Mouse (Mus musculus) midbrain, embryonic 16.5 days (tissue): ENCODE data around the gene Fmnl3. TPM values are rescaled to one million over a fixed set of nuclear protein-coding genes. Genes with fewer than 3 reads are reported as not detected.

ENCODE experiments used
- ATAC-seq: fragments of 200-750 bp; cut with Nextera tagmentation; 2 replicates; pipeline ENCODE4 v1.8.0; 2017; ENCODE audit warnings: moderate TSS enrichment
- H3K27ac ChIP-seq: fragments of 300-500 bp; sonication (generic); 2 replicates; pipeline ENCODE4 v1.5.1; 2014; ENCODE audit warnings: mild to moderate bottlenecking, low read length, mixed read lengths
- H3K27me3 ChIP-seq: fragments of 300-500 bp; sonication (generic); 2 replicates; pipeline ENCODE4 v1.6.1; 2014; ENCODE audit warnings: low read depth, low read length, mixed read lengths; ENCODE audit not compliant: control insufficient read depth, insufficient read depth
- H3K36me3 ChIP-seq: fragments of 300-500 bp; sonication (generic); 2 replicates; pipeline ENCODE4 v1.6.1; 2014; ENCODE audit warnings: mild to moderate bottlenecking, low read length, moderate library complexity, mixed read lengths; ENCODE audit not compliant: control insufficient read depth, insufficient read depth
- H3K4me1 ChIP-seq: fragments of 300-500 bp; sonication (generic); 2 replicates; pipeline ENCODE4 v1.6.1; 2014; ENCODE audit warnings: mild to moderate bottlenecking, low read length, mixed read lengths; ENCODE audit not compliant: control insufficient read depth, insufficient read depth
- H3K4me2 ChIP-seq: fragments of 300-500 bp; sonication (generic); 2 replicates; pipeline ENCODE4 v1.6.1; 2014; ENCODE audit warnings: mild to moderate bottlenecking, low read length, mixed read lengths
- H3K4me3 ChIP-seq: fragments of 300-500 bp; sonication (generic); 2 replicates; pipeline ENCODE4 v1.5.1; 2014; ENCODE audit warnings: low read depth, mild to moderate bottlenecking, low read length, moderate library complexity, mixed read lengths
- H3K9ac ChIP-seq: fragments of 300-500 bp; sonication (generic); 2 replicates; pipeline ENCODE4 v1.6.1; 2014; ENCODE audit warnings: low read depth, low read length, mixed read lengths
- H3K9me3 ChIP-seq: fragments of 300-500 bp; sonication (generic); replicated peaks from 2 replicates; pipeline ENCODE4 v1.6.1; 2014; ENCODE audit warnings: mild to moderate bottlenecking, low read length, mixed read lengths; ENCODE audit not compliant: control insufficient read depth, poor library complexity, severe bottlenecking
- WGBS: fragments of 180-500 bp; shearing (Covaris S2); extraction: QIAGEN DNeasy Blood & Tissue Kit; methylation state at CpG from one replicate; pipeline ENCODE4 v1.1.7; 2014; 5-methylcytosine and 5-hydroxymethylcytosine counted together
- polyA plus RNA-seq: library from polyadenylated mRNA; unstranded; fragments of >200 nt; fragmentation: Nextera tagmentation; extraction: Ambion mirVana; gene quantifications from 2 replicates; pipeline ENCODE4 v1.2.1, GENCODE M21; 2015

Gene Fmnl3
- polyA plus RNA-seq, 1 experiment from 2014 or later, result 8.0 TPM

GRCm38 (mm10) chr15:99341102-99341501 lies 29.2 kb downstream of the Fmnl3 start:
- H3K4me1 ChIP-seq, result no peaks in the 10 kb centered on the region; the same call in 1 of the 2 replicates
- H3K9ac ChIP-seq, result no peak overlapping the region
- no peaks in the 10 kb centered on the region for H3K9me3 ChIP-seq
- no peak overlapping the region for H3K4me2 ChIP-seq
- no peak overlapping the region for H3K4me3 ChIP-seq
- no peak overlapping the region for H3K27ac ChIP-seq
- ATAC-seq, result no peak
- 92% methylated on average over 3 of the region's 3 CpGs for WGBS
- H3K27me3 ChIP-seq, result no peaks in the 10 kb centered on the region
- H3K36me3 ChIP-seq, result no peaks in the 10 kb centered on the region

GRCm38 (mm10) chr15:99339669-99340068 lies 30.6 kb downstream of the Fmnl3 start:
- no peak overlapping the region for H3K4me3 ChIP-seq
- H3K4me2 ChIP-seq, result no peak overlapping the region
- no peaks in the 10 kb centered on the region for H3K9me3 ChIP-seq
- H3K9ac ChIP-seq, result no peak overlapping the region
- H3K36me3 ChIP-seq, result no peaks in the 10 kb centered on the region; the same call in 1 of the 2 replicates
- no peaks in the 10 kb centered on the region; the same call in 1 of the 2 replicates for H3K4me1 ChIP-seq
- no peak for ATAC-seq
- no peaks in the 10 kb centered on the region for H3K27me3 ChIP-seq
- WGBS, result 62% methylated on average over 6 of the region's 6 CpGs
- no peak overlapping the region for H3K27ac ChIP-seq

- no peak overlapping the region for H3K4me3 ChIP-seq
- 94% methylated on average over 2 of the region's 2 CpGs for WGBS
Observed at GRCm38 (mm10) chr15:99338916-99339315, 31.4 kb downstream of the Fmnl3 start.

GRCm38 (mm10) chr15:99335801-99336320 lies 34.4 kb downstream of the Fmnl3 start:
- H3K36me3 ChIP-seq, result no peaks in the 10 kb centered on the region; the same call in 1 of the 2 replicates
- H3K9me3 ChIP-seq, result no peaks in the 10 kb centered on the region
- no peak overlapping the region for H3K27ac ChIP-seq
- ATAC-seq, result no peak
- H3K9ac ChIP-seq, result no peak overlapping the region
- no peak overlapping the region for H3K4me3 ChIP-seq
- H3K27me3 ChIP-seq, result no peaks in the 10 kb centered on the region
- H3K4me2 ChIP-seq, result no peak overlapping the region
- 86% methylated on average over 8 of the region's 8 CpGs for WGBS
- no peaks in the 10 kb centered on the region for H3K4me1 ChIP-seq

More at GRCm38 (mm10) chr15:99338916-99339315, 31.4 kb downstream of the Fmnl3 start:
- Histone ChIP-seq H3K9me3 (no peaks in the 10 kb centered on the region), H3K27ac (no peak overlapping the region), H3K4me2 (no peak overlapping the region), H3K27me3 (no peaks in the 10 kb centered on the region), H3K9ac (no peak overlapping the region), H3K4me1 (no peaks in the 10 kb centered on the region; the same call in 1 of the 2 replicates), H3K36me3 (no peaks in the 10 kb centered on the region; the same call in 1 of the 2 replicates)
- no peak for ATAC-seq

GRCm38 (mm10) chr15:99334500-99334899 lies 35.8 kb downstream of the Fmnl3 start:
- Histone ChIP-seq H3K27me3 (no peaks in the 10 kb centered on the region), H3K9me3 (no peaks in the 10 kb centered on the region), H3K27ac (no peak overlapping the region; the same call in 1 of the 2 replicates), H3K9ac (no peak overlapping the region), H3K4me3 (no peak overlapping the region), H3K36me3 (no peaks in the 10 kb centered on the region; the same call in 1 of the 2 replicates), H3K4me2 (no peak overlapping the region), H3K4me1 (no peaks in the 10 kb centered on the region)
- ATAC-seq, result no peak
- 87% methylated on average over 6 of the region's 6 CpGs for WGBS

DNA sequence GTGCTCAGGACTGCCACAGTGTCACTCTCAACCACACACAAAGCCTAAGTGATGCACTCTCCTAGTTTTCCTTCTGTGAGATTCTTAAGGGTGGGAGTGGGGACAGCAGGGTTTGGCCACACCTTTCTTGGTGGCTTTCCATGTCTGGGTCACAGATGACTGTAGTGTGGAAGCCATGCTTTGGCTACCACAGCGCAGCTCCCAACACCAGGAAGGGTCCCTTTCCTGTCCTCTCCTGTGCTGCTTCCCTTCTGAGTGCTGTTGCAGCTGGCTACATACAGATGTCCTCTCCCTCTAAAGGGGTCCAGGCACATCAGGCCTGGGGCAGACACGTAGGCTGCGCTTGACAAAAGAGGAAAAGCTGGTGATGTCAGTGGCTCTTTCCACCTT lies 36.6 kb downstream of the Fmnl3 start:
- Histone ChIP-seq H3K36me3 (no peaks in the 10 kb centered on the region; the same call in 1 of the 2 replicates), H3K27me3 (no peaks in the 10 kb centered on the region), H3K9me3 (no peaks in the 10 kb centered on the region), H3K27ac (peak overlapping the region; percentile 70), H3K4me1 (no peaks in the 10 kb centered on the region), H3K4me2 (no peak overlapping the region), H3K4me3 (no peak overlapping the region), H3K9ac (no peak overlapping the region)
- no peak for ATAC-seq
- WGBS, result 97% methylated on average over 3 of the region's 3 CpGs

- no peak for ATAC-seq
- H3K9me3 ChIP-seq, result no peaks in the 10 kb centered on the region
- H3K27ac ChIP-seq, result peak overlapping the region; percentile 70
- no peaks in the 10 kb centered on the region for H3K27me3 ChIP-seq
- H3K4me2 ChIP-seq, result no peak overlapping the region
- H3K4me1 ChIP-seq, result no peaks in the 10 kb centered on the region
- no peaks in the 10 kb centered on the region; the same call in 1 of the 2 replicates for H3K36me3 ChIP-seq
- no peak overlapping the region for H3K4me3 ChIP-seq
- 72% methylated on average over 9 of the region's 9 CpGs for WGBS
- no peak overlapping the region for H3K9ac ChIP-seq
Observed at GRCm38 (mm10) chr15:99332921-99333675, 37.2 kb downstream of the Fmnl3 start.

DNA sequence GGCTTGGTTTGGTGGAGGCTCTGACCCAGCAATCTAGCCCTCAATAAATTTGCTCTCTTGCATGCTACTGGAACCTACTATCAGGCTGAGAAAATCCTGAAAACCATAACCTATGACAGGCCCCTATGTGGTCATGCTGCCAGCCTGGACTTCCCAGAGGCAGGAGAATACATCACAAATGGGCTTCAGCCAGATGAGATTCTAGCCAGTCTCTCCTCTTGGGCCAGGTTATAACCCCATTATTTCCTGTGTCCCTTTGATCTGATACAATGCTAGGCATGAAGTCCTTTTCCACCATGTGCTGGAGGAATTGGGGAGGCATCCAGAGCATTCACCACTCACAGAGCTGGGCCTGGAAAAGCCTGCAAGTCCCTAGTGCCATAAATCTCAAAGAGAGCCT lies 38.2 kb downstream of the Fmnl3 start:
- H3K4me1 ChIP-seq, result no peaks in the 10 kb centered on the region
- no peak overlapping the region for H3K4me3 ChIP-seq
- H3K9me3 ChIP-seq, result no peaks in the 10 kb centered on the region
- ATAC-seq, result no peak
- H3K36me3 ChIP-seq, result peaks cover 7% of the 10 kb centered on the region
- no peaks in the 10 kb centered on the region for H3K27me3 ChIP-seq
- 0 out of 2 replicates have a peak overlapping the region, but pooled peaks have one; percentile 44 for H3K27ac ChIP-seq
- no peak overlapping the region for H3K4me2 ChIP-seq
- no peak overlapping the region for H3K9ac ChIP-seq

GRCm38 (mm10) chr15:99331341-99331740 lies 38.9 kb downstream of the Fmnl3 start:
- Histone ChIP-seq H3K27me3 (no peaks in the 10 kb centered on the region), H3K4me3 (no peak overlapping the region), H3K27ac (no peak overlapping the region), H3K4me2 (no peak overlapping the region), H3K9ac (no peak overlapping the region), H3K36me3 (peaks cover 9% of the 10 kb centered on the region), H3K4me1 (no peaks in the 10 kb centered on the region), H3K9me3 (no peaks in the 10 kb centered on the region)
- ATAC-seq, result no peak
- 46% methylated on average over 5 of the region's 5 CpGs for WGBS
